Mouse (Mus musculus) small intestine, adult 2 months (tissue): ENCODE data around the gene Tax1bp1. TPM values are rescaled to one million over a fixed set of nuclear protein-coding genes. Genes with fewer than 3 reads are reported as not detected.

Experiments
- H3K27ac ChIP-seq: fragments of 200-500 bp; 2 replicates; pipeline ENCODE4 v1.5.1; 2012; ENCODE audit warnings: low read depth, low read length, control low read depth, inconsistent platforms; ENCODE audit not compliant: insufficient read depth
- H3K27me3 ChIP-seq: fragments of 200-500 bp; 2 replicates; pipeline ENCODE4 v1.6.1; 2012; ENCODE audit warnings: mild to moderate bottlenecking, moderate library complexity, low read length, inconsistent platforms; ENCODE audit not compliant: control insufficient read depth, insufficient read depth
- H3K36me3 ChIP-seq: fragments of 200-500 bp; 2 replicates; pipeline ENCODE4 v1.6.1; 2012; ENCODE audit warnings: mild to moderate bottlenecking, low read length, control low read depth, inconsistent platforms; ENCODE audit not compliant: control insufficient read depth, insufficient read depth
- H3K4me1 ChIP-seq: fragments of 200-500 bp; 2 replicates; pipeline ENCODE4 v1.6.1; 2012; ENCODE audit warnings: low read length, inconsistent platforms, mixed read lengths; ENCODE audit not compliant: control insufficient read depth, insufficient read depth, insufficient read length
- H3K4me3 ChIP-seq: fragments of 200-500 bp; 2 replicates; pipeline ENCODE4 v1.5.1; 2012; ENCODE audit warnings: low read depth, mild to moderate bottlenecking, control low read depth, inconsistent platforms, low read length, moderate library complexity
- CTCF ChIP-seq: fragments of 200-500 bp; IDR thresholded peaks from 2 replicates; pipeline ENCODE4 v1.5.1; 2012; ENCODE audit warnings: low read depth, mild to moderate bottlenecking, control low read depth, inconsistent platforms, low read length, moderate library complexity, mixed read lengths; ENCODE audit not compliant: insufficient replicate concordance, insufficient read length; ENCODE audit errors: extremely low read depth
- POLR2A ChIP-seq: fragments of 200-500 bp; IDR thresholded peaks from 2 replicates; pipeline ENCODE4 v1.6.1; 2012; ENCODE audit warnings: low read depth, mild to moderate bottlenecking, control low read depth, inconsistent platforms, low read length, moderate library complexity
- WGBS: fragments of 180-500 bp; shearing (Covaris S2); methylation state at CpG from one replicate; pipeline ENCODE4 v1.1.7; 2018; 5-methylcytosine and 5-hydroxymethylcytosine counted together
- polyA plus RNA-seq: library from polyadenylated mRNA; depleted of rRNA; stranded (reverse); fragments of >200 nt; gene quantifications from 2 replicates; pipeline ENCODE4 v1.2.3, GENCODE M21; 2012

Gene Tax1bp1
- polyA plus RNA-seq, 1 experiment: 17.0 TPM

DNA sequence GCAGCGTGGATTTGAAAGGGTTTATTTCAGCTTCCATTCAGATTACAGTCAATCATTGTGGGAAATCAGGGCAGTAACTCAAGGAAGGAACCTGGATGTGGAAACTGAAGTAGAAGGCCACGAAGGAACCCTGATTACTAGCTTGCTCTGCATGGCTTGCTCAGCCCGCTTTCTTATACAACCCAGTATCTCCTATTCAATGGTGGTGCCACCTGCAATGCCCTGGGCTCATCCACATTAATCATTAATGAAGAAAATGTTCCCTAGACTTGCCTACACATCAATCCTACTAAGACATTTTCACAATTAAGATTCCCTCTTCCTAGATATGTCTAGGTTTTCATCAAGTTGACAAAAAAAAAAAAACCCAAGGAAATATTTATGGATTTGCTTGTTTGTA is 23.2 kb upstream of the Tax1bp1 start:
- Histone ChIP-seq H3K27me3 (no peaks in the 10 kb centered on the region), H3K4me3 (no peak overlapping the region), H3K4me1 (peaks cover 20% of the 10 kb centered on the region; the same call in 1 of the 2 replicates), H3K27ac (no peak overlapping the region), H3K36me3 (no peaks in the 10 kb centered on the region)
- TF ChIP-seq CTCF (no peak), POLR2A (no peak)
- WGBS: 64% methylated on average over 3 of the region's 3 CpGs

DNA sequence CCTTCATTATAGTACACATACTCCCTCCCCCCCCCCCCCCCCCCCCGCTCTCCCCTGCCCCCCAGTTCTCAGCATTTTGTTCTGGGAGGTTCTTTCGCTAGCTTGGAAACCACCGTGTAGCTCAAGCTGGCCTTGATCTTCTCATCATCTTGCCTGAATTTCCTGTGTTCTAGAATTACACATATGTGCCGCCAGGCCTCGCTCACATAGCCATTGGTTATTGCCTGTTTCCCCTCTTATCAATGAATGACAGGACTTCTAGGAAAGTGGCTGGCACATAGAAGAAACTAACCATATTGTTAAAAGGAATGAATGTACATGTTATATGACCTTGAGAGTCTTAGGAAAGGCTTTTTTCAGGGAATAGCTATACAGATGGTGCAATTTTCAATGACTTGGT is 21.7 kb upstream of the Tax1bp1 start:
- Histone ChIP-seq H3K4me1 (peaks cover 15% of the 10 kb centered on the region; the same call in 1 of the 2 replicates), H3K4me3 (no peak overlapping the region), H3K27me3 (no peaks in the 10 kb centered on the region), H3K36me3 (no peaks in the 10 kb centered on the region), H3K27ac (no peak overlapping the region; the same call in 1 of the 2 replicates)
- TF ChIP-seq POLR2A (no peak), CTCF (no peak)
- WGBS: 81% methylated on average over 5 of the region's 5 CpGs

DNA sequence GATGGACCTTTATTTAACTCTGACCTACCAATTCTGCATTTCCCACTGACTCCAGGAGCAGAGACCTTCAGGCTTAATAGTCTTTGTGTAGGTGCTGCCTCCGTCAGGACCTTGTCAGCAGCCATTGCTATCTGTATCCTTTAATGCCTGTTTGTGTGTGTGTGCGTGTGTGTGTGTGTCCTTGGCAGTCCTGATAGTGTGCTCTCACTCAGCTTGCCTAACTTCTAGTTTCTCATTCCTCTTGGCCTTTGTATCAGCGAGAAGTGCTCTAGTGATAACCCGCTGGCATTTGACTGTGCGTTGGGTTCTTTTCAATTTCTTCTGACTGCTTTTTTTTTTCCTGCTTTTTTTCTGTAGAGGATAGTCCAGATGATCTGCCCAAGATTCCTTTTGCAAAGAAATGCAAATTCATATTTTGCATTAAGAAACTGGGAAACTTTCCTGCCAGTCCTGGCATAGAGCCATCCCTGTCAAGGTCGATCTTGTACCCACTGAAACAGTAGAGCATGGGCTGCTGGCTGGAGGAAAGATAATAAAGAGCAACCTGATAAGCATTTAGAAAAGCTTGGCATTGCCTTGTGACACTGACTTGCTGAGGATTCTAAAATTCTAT is 21.0 kb upstream of the Tax1bp1 start:
- 35% methylated on average over 6 of the region's 6 CpGs for WGBS
- H3K4me3 ChIP-seq: no peak overlapping the region
- TF ChIP-seq CTCF (no peak), POLR2A (no peak)
- H3K27ac ChIP-seq: peak overlapping the region; percentile 88
- H3K36me3 ChIP-seq: no peaks in the 10 kb centered on the region
- H3K27me3 ChIP-seq: no peaks in the 10 kb centered on the region
- H3K4me1 ChIP-seq: peaks cover 12% of the 10 kb centered on the region; the same call in 1 of the 2 replicates

DNA sequence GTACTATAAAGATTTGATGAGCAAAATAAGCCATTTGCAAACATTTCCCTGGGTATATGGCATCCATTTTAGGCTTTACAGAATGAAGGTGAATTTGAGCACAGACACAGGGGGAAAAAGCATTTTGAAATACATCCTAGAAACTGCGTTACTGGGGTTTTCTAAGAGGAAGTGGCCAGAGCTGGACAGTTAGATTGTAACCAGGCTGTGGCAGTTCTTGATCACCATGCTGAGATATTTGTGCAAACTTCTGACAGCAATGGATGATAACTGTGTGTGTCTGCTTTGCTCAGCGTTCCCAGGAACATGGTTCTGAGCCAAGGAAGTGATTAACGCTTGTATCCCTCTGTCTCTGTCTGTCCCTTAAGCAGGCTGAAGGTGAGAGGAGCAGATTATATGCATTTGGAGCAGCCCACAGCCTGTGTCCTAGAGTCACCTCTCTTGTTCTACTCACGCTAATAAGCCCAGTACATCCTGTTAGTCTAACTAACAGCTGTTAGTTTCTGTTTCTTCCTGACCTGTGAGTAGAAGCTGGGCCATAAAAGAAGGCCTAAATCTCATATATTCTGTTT is 15.5 kb upstream of the Tax1bp1 start:
- TF ChIP-seq POLR2A: no peak
- no peak for TF ChIP-seq CTCF
- H3K27me3 ChIP-seq: no peaks in the 10 kb centered on the region

DNA sequence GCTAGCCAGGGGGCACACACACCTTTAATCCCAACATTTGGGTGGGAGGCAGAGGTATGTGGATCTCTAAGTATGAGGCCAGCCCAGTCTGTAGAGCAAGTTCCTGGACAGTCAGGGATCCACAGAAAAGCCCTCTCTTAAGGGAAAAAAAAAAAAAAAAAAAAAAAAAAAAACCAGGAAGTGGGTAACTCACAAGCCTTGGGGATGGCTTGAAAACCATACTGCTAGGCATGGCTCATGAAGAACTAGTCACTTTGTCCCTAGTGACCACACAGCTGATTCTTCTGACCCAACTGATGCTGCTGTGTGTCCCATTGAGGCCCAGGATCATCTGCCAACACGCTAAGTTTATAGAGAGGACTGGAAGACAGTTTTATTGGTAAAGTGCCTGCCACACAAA is 14.5 kb upstream of the Tax1bp1 start:
- 93% methylated on average over 1 of the region's 1 CpGs for WGBS
- Histone ChIP-seq H3K4me3 (no peak overlapping the region), H3K36me3 (no peaks in the 10 kb centered on the region), H3K27me3 (no peaks in the 10 kb centered on the region), H3K27ac (no peak overlapping the region), H3K4me1 (peaks cover 11% of the 10 kb centered on the region; the same call in 1 of the 2 replicates)
- no peak for TF ChIP-seq CTCF
- no peak for TF ChIP-seq POLR2A

More for the DNA sequence above, 15.5 kb upstream of the Tax1bp1 start:
- Histone ChIP-seq H3K4me1 (peaks cover 13% of the 10 kb centered on the region; the same call in 1 of the 2 replicates), H3K36me3 (no peaks in the 10 kb centered on the region), H3K27ac (peak overlapping the region; percentile 38), H3K4me3 (no peak overlapping the region)
- WGBS: 21% methylated on average over 4 of the region's 4 CpGs

DNA sequence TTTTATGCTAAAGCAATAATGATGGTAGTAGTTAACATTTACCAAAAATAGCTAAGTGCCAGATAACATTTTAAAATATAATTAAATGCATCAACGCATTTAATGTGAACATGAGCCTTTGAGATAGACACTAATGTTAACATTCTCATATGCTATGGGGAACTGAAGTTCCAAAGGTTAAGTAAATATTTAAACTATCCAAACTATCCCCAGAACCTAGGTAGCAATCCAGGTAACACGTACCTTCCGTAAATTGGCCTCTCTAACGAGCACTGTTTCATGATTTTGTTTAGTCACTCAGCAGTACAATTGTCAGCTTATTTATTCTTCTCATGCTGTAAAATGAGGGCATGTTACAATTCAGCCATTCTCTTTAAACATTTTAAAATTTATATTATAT is 13.6 kb upstream of the Tax1bp1 start:
- WGBS: 25% methylated on average over 4 of the region's 4 CpGs
- H3K27ac ChIP-seq: no peak overlapping the region
- H3K36me3 ChIP-seq: no peaks in the 10 kb centered on the region
- peaks cover 15% of the 10 kb centered on the region; the same call in 1 of the 2 replicates for H3K4me1 ChIP-seq
- H3K27me3 ChIP-seq: no peaks in the 10 kb centered on the region
- TF ChIP-seq POLR2A (no peak), CTCF (no peak)
- H3K4me3 ChIP-seq: no peak overlapping the region

DNA sequence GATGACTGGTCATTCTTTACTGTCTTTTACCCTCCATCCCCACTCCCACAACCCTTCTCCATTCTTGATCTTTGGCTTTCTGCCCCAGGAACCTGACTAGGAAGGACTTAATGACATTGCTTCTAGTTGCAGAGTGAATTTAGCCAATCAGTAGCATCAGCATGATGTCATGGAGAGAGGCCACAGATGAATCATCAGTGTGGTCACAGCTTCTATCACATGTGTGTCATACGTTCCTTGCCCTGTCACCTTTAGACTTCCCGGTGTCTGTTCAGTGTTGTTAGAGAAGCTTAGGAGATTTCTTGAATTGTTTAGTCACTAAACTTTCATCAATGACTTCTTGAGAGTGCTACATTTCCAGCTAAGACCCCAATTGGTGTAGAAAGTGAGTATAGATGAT is 10.3 kb upstream of the Tax1bp1 start:
- Histone ChIP-seq H3K4me1 (peaks cover 31% of the 10 kb centered on the region; the same call in 1 of the 2 replicates), H3K36me3 (no peaks in the 10 kb centered on the region), H3K27me3 (no peaks in the 10 kb centered on the region), H3K27ac (peak overlapping the region; percentile 82), H3K4me3 (no peak overlapping the region)
- WGBS: 56% methylated on average over 2 of the region's 2 CpGs
- TF ChIP-seq CTCF (no peak), POLR2A (no peak)
